Mouse (Mus musculus) retina, postnatal 7 days (tissue): ENCODE data around the gene Fxyd1.

ENCODE experiments used
- DNase-seq: peaks from one replicate; pipeline ENCODE4 v3.0.0-alpha.2; 2012; ENCODE audit warnings: low read depth, low spot score

Fxyd1 gene

GRCm38 (mm10) chr7:31057071-31057470, at the start of gene Fxyd1:
Gene Fxyd1, minus strand, starts transcription at chr7:31057199.
- DNase-seq, result no peak

- no peak for DNase-seq
Measured at GRCm38 (mm10) chr7:31106166-31106565, 49.2 kb upstream of the Fxyd1 start.

- DNase-seq, result no peak
Measured at GRCm38 (mm10) chr7:31105061-31105768, 48.2 kb upstream of the Fxyd1 start.

- DNase-seq, result no peak
Measured at GRCm38 (mm10) chr7:31100786-31101185, 43.8 kb upstream of the Fxyd1 start.

GRCm38 (mm10) chr7:31099612-31099982, 42.6 kb upstream of the Fxyd1 start:
- no peak for DNase-seq

GRCm38 (mm10) chr7:31098697-31099611, 42.0 kb upstream of the Fxyd1 start:
- no peak for DNase-seq

GRCm38 (mm10) chr7:31097583-31098248, 40.7 kb upstream of the Fxyd1 start:
- peak; percentile 83 for DNase-seq

GRCm38 (mm10) chr7:31096892-31097564, 40.0 kb upstream of the Fxyd1 start:
- DNase-seq, result no peak

- no peak for DNase-seq
Measured at GRCm38 (mm10) chr7:31094774-31095501, 37.9 kb upstream of the Fxyd1 start.

- no peak for DNase-seq
Measured at GRCm38 (mm10) chr7:31089721-31090120, 32.7 kb upstream of the Fxyd1 start.

GRCm38 (mm10) chr7:31088206-31088605, 31.2 kb upstream of the Fxyd1 start:
- no peak for DNase-seq

GRCm38 (mm10) chr7:31087262-31087661, 30.3 kb upstream of the Fxyd1 start:
- DNase-seq, result no peak

GRCm38 (mm10) chr7:31086175-31086755, 29.3 kb upstream of the Fxyd1 start:
- no peak for DNase-seq

GRCm38 (mm10) chr7:31085171-31085570, 28.2 kb upstream of the Fxyd1 start:
- DNase-seq, result no peak

- no peak for DNase-seq
Measured at GRCm38 (mm10) chr7:31084140-31084539, 27.1 kb upstream of the Fxyd1 start.

GRCm38 (mm10) chr7:31082831-31083588, 26.0 kb upstream of the Fxyd1 start:
- DNase-seq, result no peak

GRCm38 (mm10) chr7:31082106-31082505, 25.1 kb upstream of the Fxyd1 start:
- DNase-seq, result no peak

- DNase-seq, result no peak
Measured at GRCm38 (mm10) chr7:31081106-31081505, 24.1 kb upstream of the Fxyd1 start.

GRCm38 (mm10) chr7:31080611-31081010, 23.6 kb upstream of the Fxyd1 start:
- peak; percentile 84 for DNase-seq

- DNase-seq, result no peak
Measured at GRCm38 (mm10) chr7:31079670-31080069, 22.7 kb upstream of the Fxyd1 start.
